Mouse (Mus musculus) brain, embryonic 14.5 days (tissue): ENCODE measurements around the gene Gm21497. TPM values are rescaled to one million over a fixed set of nuclear protein-coding genes. Genes with fewer than 3 reads are reported as not detected.
"Not testable (repeated sequence)": the region's sequence is repeated elsewhere in the genome, so short reads cannot be mapped to it uniquely, and the experiment has no call there.

Experiments used
- DNase-seq: peaks from one replicate; pipeline ENCODE4 v3.0.0-alpha.2; 2011; ENCODE audit warnings: low read depth
- polyA plus RNA-seq: library from polyadenylated mRNA; depleted of rRNA; stranded (reverse); fragments of >200 nt; gene quantifications from 2 replicates; pipeline ENCODE4 v1.2.3, GENCODE M21; 2012; rRNA removed

The Gm21497 gene
- polyA plus RNA-seq = not detected in 2 replicates

GRCm38 (mm10) chrY:61646446-61646845 is at the start of gene Gm21497:
Gene Gm21497, plus strand, starts transcription at chrY:61646746.
- DNase-seq = not testable (repeated sequence)
